Mouse (Mus musculus) liver, embryonic 11.5 days (tissue): ENCODE measurements around the gene Kcnh4. TPM values are rescaled to one million over a fixed set of nuclear protein-coding genes. Genes with fewer than 3 reads are reported as not detected.

Experiments
- ATAC-seq: fragments of 200-750 bp; cut with Nextera tagmentation; replicated peaks from 2 replicates; pipeline ENCODE4 v1.8.0; 2017; ENCODE audit warnings: moderate number of reproducible peaks, mild to moderate bottlenecking, moderate TSS enrichment, moderate library complexity; ENCODE audit not compliant: low FRiP score
- DNase-seq: peaks from one replicate; pipeline ENCODE4 v3.0.0-alpha.2; 2017; ENCODE audit warnings: low spot score
- H3K27ac ChIP-seq: fragments of 300-500 bp; sonication (generic); 2 replicates; pipeline ENCODE4 v1.5.1; 2014; ENCODE audit warnings: mild to moderate bottlenecking, low read depth, low read length, control low read depth
- H3K27me3 ChIP-seq: fragments of 300-500 bp; sonication (generic); replicated peaks from 2 replicates; pipeline ENCODE4 v1.6.1; 2014; ENCODE audit warnings: low read length, mixed read lengths; ENCODE audit not compliant: control insufficient read depth, insufficient read depth
- H3K36me3 ChIP-seq: fragments of 300-500 bp; sonication (generic); 2 replicates; pipeline ENCODE4 v1.6.1; 2014; ENCODE audit warnings: mild to moderate bottlenecking, low read length, moderate library complexity, mixed read lengths; ENCODE audit not compliant: control insufficient read depth, insufficient read depth
- H3K4me1 ChIP-seq: fragments of 300-500 bp; sonication (generic); replicated peaks from 2 replicates; pipeline ENCODE4 v1.6.1; 2014; ENCODE audit warnings: low read length, mixed read lengths; ENCODE audit not compliant: control insufficient read depth, insufficient read depth
- H3K4me2 ChIP-seq: fragments of 300-500 bp; sonication (generic); 2 replicates; pipeline ENCODE4 v1.6.1; 2014; ENCODE audit warnings: mild to moderate bottlenecking, control low read depth, moderate library complexity
- H3K4me3 ChIP-seq: fragments of 300-500 bp; sonication (generic); 2 replicates; pipeline ENCODE4 v1.5.1; 2014; ENCODE audit warnings: low read depth, low read length, control low read depth
- H3K9ac ChIP-seq: fragments of 300-500 bp; sonication (generic); 2 replicates; pipeline ENCODE4 v1.6.1; 2014; ENCODE audit warnings: low read depth, low read length, control low read depth
- H3K9me3 ChIP-seq: fragments of 300-500 bp; sonication (generic); 2 replicates; pipeline ENCODE4 v1.6.1; 2016; ENCODE audit warnings: low read length, inconsistent platforms, mixed read lengths; ENCODE audit not compliant: control insufficient read depth
- WGBS: fragments of 180-500 bp; shearing (Covaris S2); extraction: QIAGEN DNeasy Blood & Tissue Kit; methylation state at CpG from one replicate; pipeline ENCODE4 v1.1.7; 2014; 5-methylcytosine and 5-hydroxymethylcytosine counted together
- polyA plus RNA-seq: library from polyadenylated mRNA; unstranded; fragments of >200 nt; fragmentation: Nextera tagmentation; extraction: Ambion mirVana; gene quantifications from 2 replicates; pipeline ENCODE4 v1.2.1, GENCODE M21; 2014

Gene Kcnh4
- polyA plus RNA-seq, 1 experiment from 2014 or later: not detected

- WGBS: 34% methylated on average over 4 of the region's 4 CpGs
- H3K9me3 ChIP-seq: no peaks in the 10 kb centered on the region
- H3K27me3 ChIP-seq: no peaks in the 10 kb centered on the region
- ATAC-seq (no peak), DNase-seq (no peak)
- H3K27ac ChIP-seq: peak overlapping the region; percentile 74
- peaks cover 24% of the 10 kb centered on the region for H3K36me3 ChIP-seq
- H3K4me1 ChIP-seq: peaks cover 61% of the 10 kb centered on the region
- no peak overlapping the region for H3K4me3 ChIP-seq
- 0 out of 2 replicates have a peak overlapping the region, but pooled peaks have one; percentile 25 for H3K9ac ChIP-seq
- H3K4me2 ChIP-seq: peak overlapping the region; percentile 29
These were observed 38.5 kb downstream of the Kcnh4 start for GRCm38 (mm10) chr11:100721254-100721653.

GRCm38 (mm10) chr11:100720345-100720744, 39.4 kb downstream of the Kcnh4 start:
- whole genome bisulfite sequencing: 47% methylated on average over 5 of the region's 5 CpGs
- Histone ChIP-seq H3K27ac (peak overlapping the region; percentile 74; the same call in 1 of the 2 replicates), H3K36me3 (peaks cover 31% of the 10 kb centered on the region), H3K9ac (no peak overlapping the region), H3K4me3 (no peak overlapping the region), H3K9me3 (no peaks in the 10 kb centered on the region), H3K27me3 (no peaks in the 10 kb centered on the region), H3K4me1 (peaks cover 51% of the 10 kb centered on the region), H3K4me2 (no peak overlapping the region)
- ATAC-seq (no peak), DNase-seq (no peak)

- Histone ChIP-seq H3K4me2 (no peak overlapping the region), H3K27me3 (no peaks in the 10 kb centered on the region), H3K4me1 (peaks cover 47% of the 10 kb centered on the region), H3K27ac (peak overlapping the region; percentile 7; the same call in 1 of the 2 replicates), H3K9ac (no peak overlapping the region), H3K36me3 (peaks cover 33% of the 10 kb centered on the region), H3K4me3 (no peak overlapping the region), H3K9me3 (no peaks in the 10 kb centered on the region)
- 80% methylated on average over 11 of the region's 11 CpGs for WGBS
- DNase-seq: no peak
- ATAC-seq: no peak
These were observed 39.8 kb downstream of the Kcnh4 start for GRCm38 (mm10) chr11:100719893-100720292.

GRCm38 (mm10) chr11:100719312-100719711, 40.4 kb downstream of the Kcnh4 start:
- WGBS: 76% methylated on average over 3 of the region's 3 CpGs
- peaks cover 47% of the 10 kb centered on the region for H3K4me1 ChIP-seq
- no peak for ATAC-seq

GRCm38 (mm10) chr11:100718866-100719265, 40.9 kb downstream of the Kcnh4 start:
- DNase-seq (no peak), ATAC-seq (no peak)
- no peaks in the 10 kb centered on the region for H3K9me3 ChIP-seq
- peaks cover 33% of the 10 kb centered on the region for H3K36me3 ChIP-seq
- WGBS: 85% methylated on average over 4 of the region's 4 CpGs
- H3K4me1 ChIP-seq: peaks cover 49% of the 10 kb centered on the region
- H3K9ac ChIP-seq: no peak overlapping the region
- no peak overlapping the region for H3K4me2 ChIP-seq
- no peak overlapping the region for H3K27ac ChIP-seq
- H3K27me3 ChIP-seq: no peaks in the 10 kb centered on the region
- no peak overlapping the region for H3K4me3 ChIP-seq

More at GRCm38 (mm10) chr11:100719312-100719711, 40.4 kb downstream of the Kcnh4 start:
- Histone ChIP-seq H3K9ac (no peak overlapping the region), H3K9me3 (no peaks in the 10 kb centered on the region), H3K27me3 (no peaks in the 10 kb centered on the region), H3K27ac (no peak overlapping the region; the same call in 1 of the 2 replicates), H3K36me3 (peaks cover 33% of the 10 kb centered on the region), H3K4me2 (no peak overlapping the region), H3K4me3 (no peak overlapping the region)
- DNase-seq: no peak

GRCm38 (mm10) chr11:100718462-100718861, 41.3 kb downstream of the Kcnh4 start:
- ATAC-seq: no peak
- peaks cover 33% of the 10 kb centered on the region for H3K36me3 ChIP-seq
- peaks cover 51% of the 10 kb centered on the region for H3K4me1 ChIP-seq
- no peak for DNase-seq
- 88% methylated on average over 7 of the region's 7 CpGs for WGBS
- H3K4me3 ChIP-seq: no peak overlapping the region
- no peak overlapping the region for H3K27ac ChIP-seq
- H3K27me3 ChIP-seq: no peaks in the 10 kb centered on the region
- H3K9ac ChIP-seq: no peak overlapping the region
- H3K9me3 ChIP-seq: no peaks in the 10 kb centered on the region
- no peak overlapping the region for H3K4me2 ChIP-seq

- Histone ChIP-seq H3K36me3 (peaks cover 33% of the 10 kb centered on the region), H3K9ac (no peak overlapping the region), H3K4me3 (no peak overlapping the region), H3K4me1 (peaks cover 44% of the 10 kb centered on the region), H3K27me3 (no peaks in the 10 kb centered on the region), H3K27ac (no peak overlapping the region), H3K9me3 (no peaks in the 10 kb centered on the region), H3K4me2 (no peak overlapping the region)
- DNase-seq: no peak
- WGBS: 86% methylated on average over 3 of the region's 3 CpGs
- ATAC-seq: no peak
These were observed 43.1 kb downstream of the Kcnh4 start for GRCm38 (mm10) chr11:100716649-100717048.

GRCm38 (mm10) chr11:100714948-100715347, 44.8 kb downstream of the Kcnh4 start:
- H3K27me3 ChIP-seq: no peaks in the 10 kb centered on the region
- ATAC-seq (no peak), DNase-seq (no peak)
- peaks cover 36% of the 10 kb centered on the region for H3K4me1 ChIP-seq
- 90% methylated on average over 6 of the region's 6 CpGs for WGBS
- 0 out of 2 replicates have a peak overlapping the region, but pooled peaks have one; percentile 88 for H3K27ac ChIP-seq
- H3K4me2 ChIP-seq: no peak overlapping the region
- H3K9me3 ChIP-seq: no peaks in the 10 kb centered on the region
- H3K9ac ChIP-seq: no peak overlapping the region
- peaks cover 39% of the 10 kb centered on the region for H3K36me3 ChIP-seq
- no peak overlapping the region for H3K4me3 ChIP-seq

- ATAC-seq (peak; percentile 38), DNase-seq (peak; percentile 70)
- WGBS: 42% methylated on average over 6 of the region's 6 CpGs
- Histone ChIP-seq H3K9ac (peak overlapping the region; percentile 68), H3K4me1 (peaks cover 34% of the 10 kb centered on the region), H3K27me3 (no peaks in the 10 kb centered on the region), H3K4me2 (peak overlapping the region; percentile 95), H3K4me3 (peak overlapping the region; percentile 48), H3K9me3 (no peaks in the 10 kb centered on the region), H3K27ac (peak overlapping the region; percentile 88), H3K36me3 (peaks cover 34% of the 10 kb centered on the region)
These were observed 45.2 kb downstream of the Kcnh4 start for GRCm38 (mm10) chr11:100714534-100714915.
